Mouse (Mus musculus) liver, adult 2 months (tissue): Measurements from ENCODE around the gene Aatk.

Source experiments
- CTCF ChIP-seq: fragments of 200-500 bp; IDR thresholded peaks from 2 replicates; pipeline ENCODE4 v1.5.1; 2011; ENCODE audit warnings: low read depth, low read length, control low read depth
- POLR2A ChIP-seq: fragments of 200-500 bp; IDR thresholded peaks from 2 replicates; pipeline ENCODE4 v1.6.1; 2011; ENCODE audit warnings: low read length, control low read depth; ENCODE audit not compliant: insufficient read depth; ENCODE audit errors: extremely low read depth

- no peak for TF ChIP-seq CTCF
- no peak for TF ChIP-seq POLR2A
Observed at GRCm38 (mm10) chr11:120051124-120051811, 4.3 kb upstream of the Aatk start.
